Mouse (Mus musculus) regulatory T cell (primary cell): ENCODE results near the gene Pabpc5.

Experiments used
- in situ Hi-C: fragments of 300-600 bp; cut with MboI, MseI; formaldehyde crosslinking; loops from one replicate; pipeline ENCODE4 v1.15.1; 2025; ENCODE audit warnings: high pct_unique_total_duplicates

Pabpc5 gene

DNA sequence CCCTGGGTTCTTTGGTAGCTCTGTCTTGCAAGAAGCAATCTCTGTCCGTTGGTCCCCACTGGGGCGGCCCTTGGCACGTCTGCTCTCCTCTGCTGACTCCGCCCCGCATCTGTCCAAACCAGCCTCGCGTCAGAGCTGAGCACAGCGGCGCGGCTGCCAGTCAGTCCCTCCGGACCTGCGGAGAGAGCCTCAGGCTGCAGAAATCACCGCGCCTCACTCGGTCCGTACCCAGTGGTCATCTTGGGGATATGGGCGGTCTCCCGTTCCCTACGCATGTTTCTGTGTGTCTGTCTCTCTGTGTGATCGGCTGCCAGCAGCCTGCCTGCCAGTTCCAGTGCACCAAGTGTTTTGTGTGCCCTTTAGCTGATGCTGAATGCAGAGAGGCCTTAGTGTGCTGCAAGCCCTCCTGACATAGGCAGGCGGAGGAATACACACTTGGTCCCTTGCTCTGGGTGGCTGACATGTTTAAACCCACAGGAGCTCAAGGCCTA is at the start of gene Pabpc5:
TSS of gene Pabpc5 (plus strand) at position 116 of the 491 bp plus-strand sequence.
- in situ Hi-C loops, result no loop called here

GRCm38 (mm10) chrX:119886957-119887593 is 39.9 kb upstream of the Pabpc5 start:
- in situ Hi-C loops, result no loop called here

- in situ Hi-C loops, result no loop called here
Measured at GRCm38 (mm10) chrX:119888326-119888920, 38.6 kb upstream of the Pabpc5 start.

DNA sequence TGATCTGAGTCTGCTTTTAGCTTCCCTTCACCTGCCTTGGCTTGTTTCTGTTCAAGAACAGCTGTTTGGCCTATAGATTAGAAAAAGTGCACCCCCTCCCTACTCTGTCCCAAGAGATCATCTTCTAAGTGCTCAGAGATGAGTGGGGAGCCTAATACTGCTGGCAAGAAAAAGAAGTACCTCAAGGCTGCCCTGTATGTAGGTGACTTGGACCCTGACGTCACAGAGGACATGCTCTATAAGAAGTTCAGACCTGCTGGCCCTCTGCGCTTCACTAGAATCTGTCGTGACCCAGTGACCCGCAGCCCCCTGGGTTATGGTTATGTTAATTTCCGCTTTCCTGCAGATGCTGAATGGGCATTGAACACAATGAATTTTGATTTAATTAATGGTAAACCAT is 856 bp downstream of the Pabpc5 start:
- in situ Hi-C loops, result no loop called here
